Mouse (Mus musculus): ENCODE results near the gene Psmb9.

Gene Psmb9

DNA sequence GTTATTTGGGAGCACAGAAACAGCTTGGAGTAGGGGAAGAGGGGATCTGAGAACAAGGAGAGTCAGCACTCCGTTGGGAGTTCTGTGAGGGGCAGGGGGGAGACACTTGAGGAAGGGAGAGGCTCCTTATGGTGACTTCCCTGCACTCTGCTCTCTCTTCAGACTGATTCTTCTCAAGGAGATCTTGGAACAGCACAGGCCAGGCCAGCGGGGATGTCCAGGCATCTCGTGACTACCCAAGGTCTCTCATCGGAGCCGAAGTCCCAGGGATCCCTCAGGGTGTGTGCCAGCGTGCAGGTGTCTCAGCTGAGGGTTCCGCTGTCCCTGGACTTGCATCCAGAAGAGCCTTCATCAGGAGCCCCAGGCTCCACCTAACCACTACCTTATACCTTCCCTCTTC lies 48.9 kb downstream of the Psmb9 start:
- DNase-seq (ENCODE audit: low read depth): no peak

DNA sequence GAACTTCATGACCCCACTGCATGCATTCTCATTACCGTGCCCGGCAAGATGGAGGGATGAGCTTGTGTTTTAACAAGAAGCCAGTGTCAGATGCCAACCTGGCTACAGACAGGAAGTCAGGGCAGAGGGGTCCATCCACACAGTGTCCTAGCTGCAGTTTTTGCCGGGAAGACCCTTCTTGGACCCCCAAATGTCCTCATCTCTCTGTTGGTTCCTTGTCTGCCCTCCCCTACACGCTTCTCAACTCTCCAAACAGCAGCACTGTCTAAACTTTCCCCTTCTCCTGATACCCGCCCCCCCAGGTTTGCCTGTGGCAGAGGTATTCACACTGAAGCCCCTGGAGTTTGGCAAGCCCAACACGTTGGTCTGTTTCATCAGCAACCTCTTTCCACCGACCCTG lies 50.0 kb downstream of the Psmb9 start:
- DNase-seq (ENCODE audit: low read depth): no peak

DNA sequence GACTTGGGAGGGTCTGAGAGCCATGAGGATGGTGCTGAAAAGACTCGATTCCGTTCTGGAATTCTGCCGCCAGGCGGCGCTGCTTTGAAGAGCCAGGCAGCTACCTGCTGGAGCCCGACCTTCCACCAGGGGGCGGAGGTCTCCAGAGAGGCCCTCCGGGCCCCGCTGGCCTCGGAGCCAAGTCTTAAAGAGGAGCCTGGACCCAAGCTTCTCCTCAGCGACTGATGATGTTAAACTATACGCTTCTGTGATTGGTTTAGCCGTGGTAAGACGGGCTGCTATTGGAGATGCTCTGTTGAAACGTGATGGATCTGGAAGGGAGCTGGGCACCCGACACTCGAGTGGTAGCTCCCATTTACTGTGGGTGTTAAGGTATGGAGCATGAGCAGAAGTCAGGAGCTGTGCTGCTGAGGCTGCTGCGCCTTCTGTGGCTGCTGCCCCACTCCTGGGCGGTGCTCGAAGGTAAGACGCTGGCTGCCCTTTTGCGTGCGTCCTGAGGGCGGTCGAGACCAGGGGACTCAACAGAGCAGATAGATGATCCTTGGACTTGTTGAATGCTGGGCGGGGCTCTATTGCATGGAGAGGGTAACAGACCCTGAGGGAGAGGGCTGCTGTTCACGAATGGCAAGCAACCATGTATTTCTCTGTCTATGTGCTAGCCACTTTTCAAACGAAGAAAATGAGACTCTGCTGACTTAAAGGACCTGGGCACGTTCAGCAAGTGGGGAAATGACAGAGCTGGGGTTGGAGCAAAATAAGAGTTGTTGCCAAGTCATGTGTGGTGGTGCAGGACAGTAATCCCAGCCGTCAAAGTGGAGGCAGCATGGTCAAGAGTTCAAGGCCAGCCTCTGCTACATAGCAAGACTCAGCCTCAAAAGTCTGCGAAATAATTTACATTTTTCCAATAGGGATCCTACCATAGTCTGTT lies 52.0 kb downstream of the Psmb9 start:
- peak; percentile 98 for DNase-seq (ENCODE audit: low read depth)

DNA sequence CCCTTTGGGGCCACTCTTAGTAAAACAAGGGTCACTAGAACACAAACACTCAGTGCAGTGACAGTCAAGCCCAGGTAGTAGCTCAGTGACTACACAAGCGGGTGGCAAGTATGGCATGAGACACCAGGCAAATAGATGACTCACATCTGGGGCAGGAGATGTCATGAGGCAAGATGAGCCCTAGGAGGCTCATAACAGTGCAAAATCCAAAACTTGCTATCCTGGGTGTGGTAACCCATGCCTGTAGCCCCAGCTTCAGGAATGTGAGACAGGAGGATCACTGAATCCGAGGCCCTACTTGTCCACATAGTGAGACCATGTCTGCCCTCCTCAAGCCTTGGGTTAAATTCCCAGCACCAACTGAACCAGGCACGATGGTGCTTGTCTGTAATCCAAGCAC lies 53.1 kb downstream of the Psmb9 start:
- DNase-seq (ENCODE audit: low read depth): no peak

GRCm38 (mm10) chr17:34133289-34133688 lies 54.3 kb downstream of the Psmb9 start:
- no peak for DNase-seq (ENCODE audit: low read depth)

Data from c-Kit-positive CD71-positive TER-119-negative erythroid progenitor cells, embryonic 14.5 days (primary cell).